Mouse (Mus musculus) intestine, embryonic 14.5 days (tissue): Measurements from ENCODE around the gene Krtcap2. TPM values are rescaled to one million over a fixed set of nuclear protein-coding genes. Genes with fewer than 3 reads are reported as not detected.

ENCODE experiments used
- ATAC-seq: fragments of 200-750 bp; cut with Nextera tagmentation; replicated peaks from 2 replicates; pipeline ENCODE4 v1.8.0; 2017; ENCODE audit warnings: low read depth, moderate number of reproducible peaks, moderate TSS enrichment, moderate library complexity; ENCODE audit not compliant: low FRiP score, low TSS enrichment
- DNase-seq: peaks from one replicate; pipeline ENCODE4 v3.0.0-alpha.2; 2018; ENCODE audit warnings: low spot score
- H3K27ac ChIP-seq: fragments of 300-500 bp; sonication (generic); 2 replicates; pipeline ENCODE4 v1.5.1; 2014; ENCODE audit warnings: low read depth, mild to moderate bottlenecking, control low read depth
- H3K27me3 ChIP-seq: fragments of 300-500 bp; sonication (generic); replicated peaks from 2 replicates; pipeline ENCODE4 v1.6.1; 2014; ENCODE audit warnings: low read length, control low read depth; ENCODE audit not compliant: control insufficient read depth, insufficient read depth
- H3K36me3 ChIP-seq: fragments of 300-500 bp; sonication (generic); 2 replicates; pipeline ENCODE4 v1.6.1; 2014; ENCODE audit warnings: low read length, control low read depth; ENCODE audit not compliant: control insufficient read depth, insufficient read depth
- H3K4me1 ChIP-seq: fragments of 300-500 bp; sonication (generic); replicated peaks from 2 replicates; pipeline ENCODE4 v1.6.1; 2014; ENCODE audit warnings: low read length, control low read depth, mixed read lengths; ENCODE audit not compliant: control insufficient read depth, insufficient read depth
- H3K4me2 ChIP-seq: fragments of 300-500 bp; sonication (generic); 2 replicates; pipeline ENCODE4 v1.6.1; 2014; ENCODE audit warnings: low read length
- H3K4me3 ChIP-seq: fragments of 300-500 bp; sonication (generic); 2 replicates; pipeline ENCODE4 v1.5.1; 2014; ENCODE audit warnings: low read depth, low read length, control low read depth, mixed read lengths
- H3K9ac ChIP-seq: fragments of 300-500 bp; sonication (generic); 2 replicates; pipeline ENCODE4 v1.6.1; 2014; ENCODE audit warnings: mild to moderate bottlenecking, low read length
- H3K9me3 ChIP-seq: fragments of 300-500 bp; sonication (generic); 2 replicates; pipeline ENCODE4 v1.6.1; 2016; ENCODE audit warnings: low read length, control low read depth; ENCODE audit not compliant: control insufficient read depth
- WGBS: fragments of 180-500 bp; shearing (Covaris S2); extraction: QIAGEN DNeasy Blood & Tissue Kit; methylation state at CpG from one replicate; pipeline ENCODE4 v1.1.7; 2014; 5-methylcytosine and 5-hydroxymethylcytosine counted together
- polyA plus RNA-seq: library from polyadenylated mRNA; unstranded; fragments of >200 nt; fragmentation: Nextera tagmentation; extraction: Ambion mirVana; gene quantifications from 2 replicates; pipeline ENCODE4 v1.2.1, GENCODE M21; 2014

The Krtcap2 gene
- polyA plus RNA-seq, 1 experiment from 2014 or later, result 346 TPM

GRCm38 (mm10) chr3:89233562-89234110 is 12.1 kb upstream of the Krtcap2 start:
- no peak overlapping the region for H3K9ac ChIP-seq
- no peak overlapping the region for H3K27ac ChIP-seq
- H3K9me3 ChIP-seq, result no peaks in the 10 kb centered on the region
- ATAC-seq (no peak), DNase-seq (no peak)
- no peak overlapping the region for H3K4me2 ChIP-seq
- WGBS, result 66% methylated on average over 14 of the region's 14 CpGs
- 0 out of 2 replicates have a peak, but pooled peaks cover 4% of the 10 kb centered on the region for H3K27me3 ChIP-seq
- H3K36me3 ChIP-seq, result no peaks in the 10 kb centered on the region
- 0 out of 2 replicates have a peak, but pooled peaks cover 3% of the 10 kb centered on the region for H3K4me1 ChIP-seq
- no peak overlapping the region for H3K4me3 ChIP-seq

GRCm38 (mm10) chr3:89236516-89236915 is 9.2 kb upstream of the Krtcap2 start:
- ATAC-seq, result no peak
- H3K9me3 ChIP-seq, result no peaks in the 10 kb centered on the region
- no peaks in the 10 kb centered on the region for H3K36me3 ChIP-seq
- no peak for DNase-seq
- H3K4me1 ChIP-seq, result no peaks in the 10 kb centered on the region
- no peak overlapping the region for H3K4me3 ChIP-seq
- no peak overlapping the region for H3K4me2 ChIP-seq
- 87% methylated on average over 10 of the region's 10 CpGs for WGBS
- no peak overlapping the region for H3K27ac ChIP-seq
- no peaks in the 10 kb centered on the region for H3K27me3 ChIP-seq
- H3K9ac ChIP-seq, result no peak overlapping the region

GRCm38 (mm10) chr3:89237682-89238081 is 8.1 kb upstream of the Krtcap2 start:
- H3K9ac ChIP-seq, result no peak overlapping the region
- no peaks in the 10 kb centered on the region for H3K9me3 ChIP-seq
- no peak overlapping the region for H3K4me3 ChIP-seq
- 93% methylated on average over 21 of the region's 21 CpGs for WGBS
- ATAC-seq (no peak), DNase-seq (no peak)
- H3K27ac ChIP-seq, result no peak overlapping the region
- no peaks in the 10 kb centered on the region for H3K4me1 ChIP-seq
- no peak overlapping the region for H3K4me2 ChIP-seq
- H3K36me3 ChIP-seq, result no peaks in the 10 kb centered on the region
- no peaks in the 10 kb centered on the region for H3K27me3 ChIP-seq

- no peak overlapping the region for H3K4me3 ChIP-seq
- ATAC-seq (no peak), DNase-seq (no peak)
- WGBS, result 69% methylated on average over 10 of the region's 12 CpGs
- H3K4me2 ChIP-seq, result no peak overlapping the region
- H3K4me1 ChIP-seq, result no peaks in the 10 kb centered on the region
- H3K27me3 ChIP-seq, result no peaks in the 10 kb centered on the region
- no peak overlapping the region for H3K9ac ChIP-seq
- H3K36me3 ChIP-seq, result no peaks in the 10 kb centered on the region
- no peak overlapping the region for H3K27ac ChIP-seq
- H3K9me3 ChIP-seq, result no peaks in the 10 kb centered on the region
These were observed 7.3 kb upstream of the Krtcap2 start for GRCm38 (mm10) chr3:89238494-89238893.

GRCm38 (mm10) chr3:89242331-89242895 is 3.4 kb upstream of the Krtcap2 start:
- Histone ChIP-seq H3K36me3 (no peaks in the 10 kb centered on the region), H3K4me3 (no peak overlapping the region), H3K27ac (no peak overlapping the region), H3K4me2 (no peak overlapping the region), H3K4me1 (peaks cover 16% of the 10 kb centered on the region), H3K9ac (no peak overlapping the region), H3K27me3 (no peaks in the 10 kb centered on the region), H3K9me3 (no peaks in the 10 kb centered on the region)
- WGBS, result 69% methylated on average over 9 of the region's 9 CpGs
- ATAC-seq (no peak), DNase-seq (no peak)

- no peak for ATAC-seq
- peaks cover 20% of the 10 kb centered on the region for H3K4me1 ChIP-seq
- H3K27me3 ChIP-seq, result no peaks in the 10 kb centered on the region
- peak overlapping the region; percentile 89 for H3K4me2 ChIP-seq
- WGBS, result 19% methylated on average over 14 of the region's 14 CpGs
- H3K9me3 ChIP-seq, result no peaks in the 10 kb centered on the region
- H3K9ac ChIP-seq, result no peak overlapping the region
- H3K36me3 ChIP-seq, result 0 out of 2 replicates have a peak, but pooled peaks cover under 1% of the 10 kb centered on the region
- DNase-seq, result no peak
- no peak overlapping the region for H3K4me3 ChIP-seq
- H3K27ac ChIP-seq, result no peak overlapping the region
These were observed 2.2 kb upstream of the Krtcap2 start for GRCm38 (mm10) chr3:89243609-89244008.

GRCm38 (mm10) chr3:89244158-89244981 is 1.4 kb upstream of the Krtcap2 start:
- Histone ChIP-seq H3K9me3 (no peaks in the 10 kb centered on the region), H3K4me1 (peaks cover 20% of the 10 kb centered on the region), H3K4me3 (peak overlapping the region; percentile 35), H3K9ac (no peak overlapping the region), H3K27me3 (no peaks in the 10 kb centered on the region), H3K27ac (no peak overlapping the region), H3K36me3 (peaks cover 5% of the 10 kb centered on the region), H3K4me2 (peak overlapping the region; percentile 89)
- ATAC-seq, result peak; percentile 21; the same call in 1 of the 2 replicates
- WGBS, result 16% methylated on average over 25 of the region's 25 CpGs
- DNase-seq, result no peak

GRCm38 (mm10) chr3:89244982-89245687 is 631 bp upstream of the Krtcap2 start:
- DNase-seq, result no peak
- WGBS, result 1% methylated on average over 22 of the region's 26 CpGs
- Histone ChIP-seq H3K9me3 (no peaks in the 10 kb centered on the region), H3K27ac (no peak overlapping the region), H3K27me3 (no peaks in the 10 kb centered on the region), H3K9ac (no peak overlapping the region), H3K4me3 (peak overlapping the region; percentile 35), H3K4me2 (peak overlapping the region; percentile 89), H3K4me1 (peaks cover 20% of the 10 kb centered on the region), H3K36me3 (peaks cover 9% of the 10 kb centered on the region)
- ATAC-seq, result peak; percentile 9; the same call in 1 of the 2 replicates
